Mouse (Mus musculus) heart, adult 2 months (tissue): Measurements from ENCODE around the gene Fgd6.

ENCODE experiments used
- CTCF ChIP-seq: fragments of 200-600 bp; IDR thresholded peaks from 2 replicates; pipeline ENCODE4 v1.8.1; 2022; ENCODE audit warnings: antibody characterized with exemption, mild to moderate bottlenecking, moderate library complexity
- POLR2A ChIP-seq: fragments of 200-500 bp; IDR thresholded peaks from 2 replicates; pipeline ENCODE4 v1.6.1; 2011; ENCODE audit warnings: mild to moderate bottlenecking, low read depth, low read length, control low read depth; ENCODE audit not compliant: insufficient read depth

DNA sequence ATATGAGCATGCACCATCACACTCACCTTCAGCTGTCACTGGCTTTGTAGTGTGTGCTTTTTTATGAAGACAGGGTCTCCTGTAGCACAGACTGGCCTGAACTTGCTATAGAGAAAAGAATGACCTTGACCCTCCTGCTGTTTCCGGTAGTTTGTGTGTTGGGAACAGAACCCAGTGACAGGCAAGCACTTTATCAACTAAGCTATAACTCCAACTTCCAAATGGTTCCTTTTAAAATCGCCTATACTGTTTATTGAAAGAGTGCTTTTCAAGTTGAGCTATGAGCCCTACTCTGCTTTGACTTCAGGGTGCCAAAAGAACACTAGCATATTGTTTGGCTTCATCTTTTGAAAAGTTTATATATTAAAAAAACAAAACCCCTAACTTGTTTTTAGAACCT, 24.8 kb upstream of the Fgd6 start:
- no peak for TF ChIP-seq POLR2A
- TF ChIP-seq CTCF, result no peak
